Mouse (Mus musculus) adrenal gland, adult 18-20 months (tissue): ENCODE results near the gene Olfr694. TPM values are rescaled to one million over a fixed set of nuclear protein-coding genes. Genes with fewer than 3 reads are reported as not detected.
"Not testable (repeated sequence)": the region's sequence is repeated elsewhere in the genome, so short reads cannot be mapped to it uniquely, and the experiment has no call there.

ENCODE experiments used
- DNase-seq, 2 experiments: peaks; one replicate each; pipeline ENCODE4 v3.0.0; 2021 to 2022; ENCODE audit warnings: low spot score in 2 of 2
- long read RNA-seq, 2 experiments: library from polyadenylated mRNA; stranded (forward); transcript quantifications; one replicate each; pipeline ENCODE4 v2.0.0; 2021
- total RNA-seq, 2 experiments: library from RNA; stranded (reverse); gene quantifications; 1 replicate in 1 of 2; 2 replicates in 1 of 2; pipeline ENCODE4 v1.2.3; 2021

Gene Olfr694
- not detected for total RNA-seq
- long read RNA-seq, experiment 1 = 0 reads
- long read RNA-seq, experiment 2 = 0 reads

DNA sequence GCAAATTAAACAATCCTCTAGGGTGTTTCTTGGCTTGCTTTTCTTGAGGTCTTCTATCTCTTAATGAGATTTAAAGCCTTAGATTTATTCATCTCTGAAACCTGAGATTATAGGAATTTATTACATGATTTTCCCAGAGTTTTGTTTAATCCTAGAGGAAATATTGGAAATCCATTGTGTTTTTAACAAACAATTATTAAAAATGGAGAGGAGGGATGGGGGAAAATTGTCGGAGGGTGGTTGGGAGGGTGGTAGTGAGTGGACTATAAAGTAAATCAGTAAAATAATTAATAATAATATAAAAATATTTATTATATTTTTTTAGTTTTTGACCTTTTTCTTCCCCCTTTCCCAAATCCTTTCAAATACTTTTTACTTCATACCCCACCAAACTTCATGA is at the start of gene Olfr694:
Gene Olfr694 (minus strand): TSS at position 101 of the 400 bp plus-strand sequence.
- DNase-seq = no peak

DNA sequence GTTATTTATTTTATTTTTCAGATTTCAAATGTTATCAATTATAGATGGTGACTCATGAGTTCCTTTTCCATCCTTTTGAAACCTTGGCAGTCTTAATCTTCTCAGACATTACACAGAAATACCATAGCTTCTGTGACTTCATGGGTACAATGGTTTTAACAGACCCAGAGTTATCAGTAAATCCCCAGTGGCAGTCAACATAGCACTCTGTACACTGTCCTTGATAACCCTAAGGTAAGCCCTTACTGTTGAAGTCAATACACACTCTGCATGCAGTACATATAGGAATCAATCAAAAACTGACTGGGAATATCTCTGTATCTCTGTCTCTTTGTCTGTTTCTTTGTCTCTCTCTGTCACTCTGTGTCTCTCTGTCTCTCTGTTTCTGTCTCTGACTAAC is 45.4 kb upstream of the Olfr694 start:
- DNase-seq = no peak

DNA sequence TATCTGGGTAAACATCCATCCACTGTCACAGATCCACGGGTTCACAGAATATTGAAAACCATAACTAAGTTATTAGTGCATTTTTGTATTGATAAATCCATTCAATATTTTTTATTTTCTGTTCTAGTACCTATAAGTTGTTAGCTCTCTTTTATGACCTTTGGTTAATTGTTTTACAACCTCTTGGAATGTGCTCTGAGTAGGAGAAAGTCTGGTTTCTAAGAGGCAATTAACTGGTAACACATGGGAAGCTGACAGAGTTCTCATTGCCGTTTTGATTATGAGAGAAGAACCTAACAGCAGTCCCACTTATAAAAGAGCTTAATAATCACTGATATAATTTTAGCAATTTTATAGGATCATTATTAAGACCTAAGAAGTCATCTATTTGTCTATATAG is 42.1 kb upstream of the Olfr694 start:
- no peak for DNase-seq

DNA sequence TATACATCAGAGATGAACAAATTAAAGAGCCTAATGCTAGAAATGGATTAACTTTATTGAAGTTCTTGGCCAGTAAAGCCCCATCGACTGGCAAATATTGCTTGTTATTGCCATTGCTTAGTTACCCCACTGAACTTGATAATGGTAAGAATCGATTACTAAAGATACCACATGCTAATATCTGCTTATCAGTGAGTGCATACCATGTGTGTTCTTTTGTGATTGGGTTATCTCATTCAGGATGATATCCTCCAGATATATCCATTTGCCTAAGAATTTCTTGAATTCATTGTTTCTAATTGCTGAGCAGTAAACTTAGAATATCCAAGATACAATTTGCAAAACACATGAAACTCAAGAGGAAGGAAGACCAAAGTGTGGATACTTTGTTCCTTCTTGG is 34.0 kb upstream of the Olfr694 start:
- not testable (repeated sequence) for DNase-seq

DNA sequence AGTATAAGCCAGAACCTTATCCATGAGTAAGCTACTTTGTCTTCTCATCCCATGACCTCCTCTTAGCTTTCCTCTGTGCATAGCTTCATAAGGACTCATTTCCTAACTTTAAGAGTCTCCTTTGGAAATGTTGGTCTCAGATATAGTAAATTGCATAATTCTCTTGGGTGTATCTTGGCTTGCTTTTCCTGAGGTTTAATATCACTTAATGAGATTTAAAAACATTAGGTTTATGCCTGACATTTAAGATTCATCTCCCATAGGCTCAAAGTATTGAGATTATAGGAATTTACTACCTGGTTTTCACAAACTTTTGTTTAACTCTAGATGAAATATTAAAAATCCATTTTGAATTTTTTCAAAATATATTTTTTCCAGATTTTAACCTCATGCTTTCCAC is 24.7 kb upstream of the Olfr694 start, which contains the start of gene Olfr695:
Gene Olfr695 (minus strand): TSS at position 101 of the 400 bp plus-strand sequence.
- no peak for DNase-seq

DNA sequence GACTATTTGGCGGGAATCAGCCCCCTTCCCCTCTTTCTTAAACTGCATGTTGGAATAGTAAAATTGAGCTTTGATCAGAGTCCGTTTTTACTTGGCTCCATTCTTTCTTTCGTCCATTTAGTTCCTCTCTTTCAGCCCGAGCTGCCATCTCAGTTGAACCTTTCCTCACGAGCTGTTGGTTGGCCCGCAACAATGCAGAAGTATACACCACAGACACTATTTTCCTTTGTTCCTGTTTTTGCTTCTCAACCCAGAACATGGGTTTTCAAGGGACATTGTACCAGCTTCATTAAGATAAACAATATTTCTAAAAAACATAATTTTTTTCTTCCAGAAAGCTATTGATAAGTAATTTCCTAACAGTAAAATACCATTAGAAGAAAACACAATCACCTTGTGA is 19.8 kb upstream of the Olfr694 start:
- DNase-seq = no peak

DNA sequence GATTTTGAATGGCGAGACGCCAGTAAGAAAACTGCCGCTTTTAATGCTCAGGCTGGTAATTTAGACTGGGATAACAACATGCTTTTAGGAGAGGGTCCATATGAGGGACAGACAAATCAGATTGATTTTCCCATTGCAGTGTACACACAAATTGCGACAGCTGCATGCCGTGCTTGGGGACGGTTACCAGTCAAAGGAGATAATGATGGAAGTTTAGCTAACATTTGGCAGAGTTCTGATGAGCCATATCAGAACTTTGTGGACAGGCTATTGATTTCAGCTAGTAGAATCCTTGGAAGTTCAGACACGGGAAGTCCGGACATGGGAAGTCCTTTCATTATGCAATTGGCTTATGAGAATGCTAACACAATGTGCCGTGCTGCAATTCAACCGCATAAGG is 16.1 kb upstream of the Olfr694 start:
- not testable (repeated sequence) for DNase-seq

DNA sequence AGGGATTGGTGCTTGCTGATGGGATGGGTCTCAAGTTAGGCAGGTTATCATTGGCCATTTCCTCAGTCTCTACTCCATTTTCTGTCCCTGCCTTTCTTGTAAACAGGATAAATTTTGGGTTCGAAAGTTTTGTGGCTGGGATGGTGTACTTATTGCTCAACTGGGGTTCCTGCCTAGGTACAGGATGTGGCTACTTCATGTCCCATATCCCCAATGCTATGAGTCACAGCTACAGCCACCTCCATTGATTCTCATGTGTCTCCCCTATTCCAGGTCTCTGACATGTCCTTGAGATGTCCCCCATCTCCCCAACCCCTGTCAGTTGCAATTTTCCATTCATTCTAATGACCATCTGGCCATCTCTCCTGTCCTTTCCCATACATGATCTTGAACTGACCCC is 5.3 kb upstream of the Olfr694 start:
- DNase-seq = no peak

DNA sequence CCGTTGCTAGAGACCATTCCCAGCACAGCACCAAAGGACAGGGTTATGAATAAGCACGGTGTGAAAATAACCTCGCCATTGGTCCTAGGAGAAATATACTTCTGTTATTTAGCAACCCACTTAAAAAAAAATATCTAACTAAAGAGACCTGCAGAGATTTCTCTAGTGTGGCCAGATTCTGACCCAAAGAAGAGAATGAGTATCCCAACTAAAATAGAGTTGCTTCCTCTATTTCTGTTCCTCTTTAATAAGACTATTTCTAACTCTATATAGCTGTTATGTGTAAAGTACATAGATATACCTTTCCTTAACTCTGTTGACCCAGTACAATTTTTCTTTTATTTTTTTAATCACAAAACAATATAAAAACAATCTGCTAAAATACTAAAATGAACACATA is 1.4 kb upstream of the Olfr694 start:
- DNase-seq = no peak

DNA sequence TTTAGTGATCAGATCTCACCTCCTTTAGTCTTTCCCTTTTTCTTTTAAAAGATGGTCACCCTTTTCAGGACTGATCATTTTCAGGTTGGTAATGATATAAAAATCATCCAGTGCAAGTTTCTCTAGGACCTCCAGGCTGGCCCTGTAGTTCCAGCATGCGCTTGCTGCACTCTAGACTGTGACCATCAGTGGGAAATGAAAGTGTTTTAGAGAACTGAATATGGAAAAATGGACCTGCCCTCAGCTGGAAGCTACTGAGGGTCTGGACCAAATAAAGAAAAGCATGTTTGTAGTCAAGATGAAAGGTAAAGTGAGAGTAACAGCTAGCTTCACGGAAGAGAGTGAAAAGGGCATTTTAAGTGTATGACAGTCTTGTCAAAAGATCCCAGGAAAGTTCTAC is 6.2 kb downstream of the Olfr694 start:
- no peak for DNase-seq

DNA sequence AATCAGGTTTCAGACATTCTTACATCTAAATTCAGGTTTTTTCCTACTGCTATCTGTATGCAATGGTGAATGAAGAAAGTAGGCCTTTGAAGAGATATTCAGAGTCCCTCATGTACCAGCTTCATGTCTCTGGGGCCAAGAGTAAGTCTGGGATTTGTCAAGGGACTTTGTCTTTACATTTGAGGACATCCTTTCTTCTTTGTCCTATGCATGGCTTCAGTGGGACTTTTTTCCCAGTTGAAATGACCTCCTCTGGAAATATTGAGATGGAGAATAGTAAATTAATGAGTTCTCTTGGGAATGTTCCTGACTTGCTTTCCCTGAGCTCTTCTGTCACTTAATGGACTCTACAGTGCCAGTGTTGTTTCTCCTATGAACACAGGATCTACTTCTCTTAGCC is 11.1 kb downstream of the Olfr694 start, which contains the start of gene Olfr693:
Gene Olfr693 (minus strand): TSS at position 101 of the 400 bp plus-strand sequence.
- DNase-seq = no peak

DNA sequence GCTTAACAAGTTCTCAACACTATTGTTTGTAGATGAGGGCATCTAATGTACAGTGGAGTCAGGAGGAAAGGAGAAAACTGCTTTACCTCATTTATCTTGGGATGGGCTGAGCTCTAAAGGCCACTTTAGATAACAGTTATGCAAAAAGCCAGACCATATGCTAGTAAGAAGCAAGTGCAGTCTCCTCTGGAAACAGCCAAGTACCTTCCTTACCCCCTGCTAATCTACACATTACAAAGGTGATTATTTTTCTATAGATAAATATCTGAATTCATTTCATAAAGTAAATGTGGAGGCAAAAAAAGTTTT is 39.3 kb downstream of the Olfr694 start:
- DNase-seq = no peak

DNA sequence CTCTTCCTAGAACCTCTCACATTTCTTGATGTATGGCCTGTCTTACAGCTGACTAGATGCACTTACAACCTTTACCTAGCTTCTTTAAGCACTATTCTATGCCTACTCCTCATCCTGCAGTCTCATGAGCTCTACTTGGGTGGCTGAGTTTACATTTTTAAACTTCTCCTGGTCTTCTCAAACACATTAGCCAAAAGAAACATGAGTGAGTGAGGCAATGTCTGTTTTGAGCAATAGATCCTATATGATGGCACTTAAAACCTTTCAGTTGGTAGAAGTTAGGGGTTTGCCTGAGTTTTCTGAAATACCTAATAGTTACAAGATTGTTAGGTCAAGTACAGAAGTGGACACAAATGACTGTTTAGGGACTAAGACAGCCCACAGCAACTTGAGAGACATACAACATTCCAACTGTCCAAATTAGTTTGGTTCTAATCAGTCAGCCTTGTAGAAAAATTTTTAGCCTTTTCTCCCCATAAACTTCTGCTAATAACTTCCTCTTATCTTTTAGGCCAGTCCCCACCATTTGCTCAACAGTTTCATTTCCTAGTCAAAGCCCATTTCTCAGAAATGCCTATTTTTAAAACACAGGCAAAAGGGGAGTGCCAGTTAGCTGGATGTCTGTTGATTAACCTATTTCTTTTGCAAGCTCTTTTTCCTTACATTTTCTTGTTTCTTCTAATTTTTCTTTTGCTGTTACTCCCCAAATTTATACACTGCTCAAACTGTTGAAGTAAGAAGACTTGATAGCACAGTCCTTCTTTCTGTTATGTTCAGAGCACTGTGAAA is 39.9 kb downstream of the Olfr694 start:
- no peak for DNase-seq

DNA sequence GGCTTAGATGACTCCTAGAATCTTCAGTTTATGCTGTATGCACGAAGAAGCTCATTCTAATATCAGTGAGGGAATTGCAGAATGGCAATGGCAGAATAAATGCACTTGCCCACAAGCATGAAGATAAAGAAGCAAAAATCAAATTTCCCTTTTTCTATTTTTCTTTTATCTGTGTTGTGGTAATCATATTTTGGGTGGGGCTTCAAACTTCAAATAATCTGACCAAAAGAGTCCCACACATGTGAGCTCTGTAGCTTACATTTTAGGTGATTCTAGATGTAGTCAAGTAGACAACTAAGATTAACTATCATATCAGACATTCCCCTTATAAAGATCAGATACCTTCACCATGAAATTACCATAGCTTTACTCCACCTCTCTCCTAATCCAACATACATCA is 41.8 kb downstream of the Olfr694 start:
- DNase-seq = no peak

DNA sequence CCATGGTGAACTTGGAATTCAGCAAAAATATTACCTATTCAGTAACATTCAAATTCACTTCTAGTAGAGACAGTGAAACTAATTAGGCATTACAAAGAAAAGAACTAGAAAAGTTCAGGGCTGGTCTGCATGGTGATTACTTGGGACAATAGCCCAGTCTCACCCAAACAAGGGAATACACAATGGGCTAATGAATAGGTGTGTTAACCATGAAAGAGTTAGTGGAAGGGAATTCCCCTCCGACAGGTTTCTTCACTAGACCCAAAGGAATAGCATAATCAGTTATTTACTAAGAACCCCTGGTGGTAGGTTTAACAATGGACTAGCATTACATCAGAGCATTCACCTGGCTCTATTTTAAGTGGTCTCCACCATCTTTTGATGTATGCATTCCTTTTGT is 46.4 kb downstream of the Olfr694 start:
- no peak for DNase-seq

DNA sequence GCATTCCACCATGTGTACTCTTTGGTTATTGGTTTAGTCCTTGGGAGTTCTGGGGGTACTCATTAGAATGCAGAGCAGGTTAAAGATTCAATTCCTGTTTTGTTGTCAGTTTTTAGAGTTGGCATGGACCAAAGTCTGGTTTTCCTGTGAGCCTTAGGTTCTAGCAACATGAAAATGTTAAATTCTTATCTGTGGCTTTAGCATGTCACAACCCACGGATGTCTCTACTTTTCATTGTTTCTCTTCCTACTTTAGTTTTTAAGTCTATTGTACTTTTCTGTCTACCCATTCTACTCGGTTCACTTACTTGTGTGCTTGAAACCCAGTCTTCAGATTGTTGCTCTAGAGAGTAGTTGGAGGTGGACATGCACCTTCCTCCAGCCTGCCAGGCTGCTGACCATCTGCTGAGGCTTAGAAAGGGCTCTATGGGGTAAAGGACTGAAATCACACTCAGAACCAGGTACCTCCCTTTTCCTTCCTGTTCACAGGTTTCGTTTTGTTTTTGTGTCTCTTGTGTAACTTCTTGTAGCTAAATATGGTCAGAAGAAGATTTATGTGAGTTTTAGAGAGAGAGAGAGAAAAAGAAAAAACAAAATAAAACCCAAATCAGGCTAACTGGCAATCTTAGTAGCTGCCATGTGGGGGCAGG is 47.3 kb downstream of the Olfr694 start:
- DNase-seq = no peak

DNA sequence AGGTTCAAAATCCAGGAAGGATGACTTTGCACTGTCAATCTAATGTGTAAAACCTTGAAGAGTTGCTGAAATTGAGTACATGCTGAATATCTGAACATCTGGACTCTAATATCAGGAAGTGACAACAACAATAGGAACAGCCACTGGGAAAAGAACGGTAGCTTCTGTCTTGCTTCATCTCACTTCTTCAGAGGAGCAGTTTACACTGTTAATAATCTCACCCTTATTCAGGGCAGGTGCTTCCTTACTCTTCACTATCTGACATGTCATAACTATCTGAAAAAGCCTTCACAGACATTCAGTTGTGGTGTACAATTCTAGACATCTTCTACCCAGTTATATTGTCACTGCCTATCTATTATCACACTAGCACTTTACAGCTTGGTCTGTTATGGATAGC is 50.8 kb downstream of the Olfr694 start:
- DNase-seq = no peak

DNA sequence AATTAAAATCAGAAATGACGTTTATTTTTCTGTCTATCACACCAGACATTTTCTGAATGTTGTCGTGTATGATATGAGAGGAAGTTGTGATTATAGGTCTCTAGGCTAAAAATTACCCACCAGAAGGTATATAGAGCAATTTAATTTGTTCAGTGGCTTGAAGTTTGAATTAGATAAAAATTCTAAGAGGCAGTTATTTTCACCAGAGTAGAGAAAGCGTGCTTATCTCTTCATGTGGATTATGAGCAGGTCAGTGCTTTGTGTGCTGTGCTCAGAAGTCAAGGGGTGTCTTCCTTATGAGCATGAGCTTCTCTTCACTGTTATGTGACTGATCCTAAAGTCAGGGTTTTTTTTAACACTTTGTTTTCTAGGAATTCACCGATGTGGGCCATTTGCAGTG is 56.1 kb downstream of the Olfr694 start:
- no peak for DNase-seq

Other genes with a start within 250 kb of the Olfr694 start
- not detected for gene Olfr693, start 11.2 kb downstream of the Olfr694 start, total RNA-seq
- gene Olfr695, start 24.6 kb upstream of the Olfr694 start, total RNA-seq = not detected
- not detected for gene Olfr697, start 50.6 kb upstream of the Olfr694 start, total RNA-seq
- not detected for gene Olfr698, start 63.6 kb upstream of the Olfr694 start, total RNA-seq
- not detected for gene Olfr699, start 101.4 kb upstream of the Olfr694 start, total RNA-seq
- gene Olfr700, start 117.0 kb upstream of the Olfr694 start, total RNA-seq = not detected
- gene Olfr701, start 122.3 kb upstream of the Olfr694 start, total RNA-seq = not detected
- not detected for gene Olfr702, start 142.1 kb upstream of the Olfr694 start, total RNA-seq
- gene Olfr703, start 151.5 kb upstream of the Olfr694 start, total RNA-seq = not detected
- gene Olfr704, start 171.4 kb upstream of the Olfr694 start, total RNA-seq = not detected
- gene Olfr705, start 185.1 kb upstream of the Olfr694 start, total RNA-seq = not detected
- not detected for gene Olfr706, start 196.3 kb upstream of the Olfr694 start, total RNA-seq
- not detected for gene Olfr707, start 209.4 kb upstream of the Olfr694 start, total RNA-seq
- not detected for gene Olfr1532-ps1, start 216.2 kb upstream of the Olfr694 start, total RNA-seq
- gene Olfr709-ps1, start 240.4 kb upstream of the Olfr694 start, total RNA-seq = under 1 TPM in 1 of 2 experiments, not detected in 1; 0.07 TPM